Mouse (Mus musculus): ENCODE results near the gene BC003965. TPM values are rescaled to one million over a fixed set of nuclear protein-coding genes. Genes with fewer than 3 reads are reported as not detected.

The BC003965 gene
- polyA plus RNA-seq, 1 experiment: 12.2 TPM

GRCm38 (mm10) chr17:25165970-25166671 lies 18.2 kb upstream of the BC003965 start:
- no peak for DNase-seq
- no peaks in the 10 kb centered on the region for H3K4me1 ChIP-seq (ENCODE audit: control insufficient read depth, insufficient read depth, low read length)
- no peaks in the 10 kb centered on the region for H3K27me3 ChIP-seq (replicated peaks; ENCODE audit: control insufficient read depth, insufficient read depth, low read length)
- no peak overlapping the region for H3K27ac ChIP-seq (ENCODE audit: insufficient read depth, low read depth, low read length)
- H3K36me3 ChIP-seq (ENCODE audit: control insufficient read depth, insufficient read depth, low read length): no peaks in the 10 kb centered on the region
- no peak overlapping the region for H3K4me3 ChIP-seq (ENCODE audit: insufficient read depth, low read depth, low read length)
- WGBS: 40% methylated on average over 6 of the region's 6 CpGs
- TF ChIP-seq POLR2A (IDR thresholded peaks at IDR 0.05; ENCODE audit: low read depth, low read length) (no peak), CTCF (conservative IDR thresholded peaks at IDR 0.05; ENCODE audit: insufficient read depth, insufficient read length, low read depth, low read length) (no peak)

- Histone ChIP-seq H3K27me3 (replicated peaks; ENCODE audit: control insufficient read depth, insufficient read depth, low read length) (no peaks in the 10 kb centered on the region), H3K27ac (ENCODE audit: insufficient read depth, low read depth, low read length) (no peak overlapping the region), H3K4me3 (ENCODE audit: insufficient read depth, low read depth, low read length) (no peak overlapping the region), H3K36me3 (ENCODE audit: control insufficient read depth, insufficient read depth, low read length) (no peaks in the 10 kb centered on the region), H3K4me1 (ENCODE audit: control insufficient read depth, insufficient read depth, low read length) (no peaks in the 10 kb centered on the region)
- WGBS: 94% methylated on average over 2 of the region's 2 CpGs
- DNase-seq: no peak
- TF ChIP-seq POLR2A (IDR thresholded peaks at IDR 0.05; ENCODE audit: low read depth, low read length) (no peak), CTCF (conservative IDR thresholded peaks at IDR 0.05; ENCODE audit: insufficient read depth, insufficient read length, low read depth, low read length) (no peak)
Observed at GRCm38 (mm10) chr17:25169706-25170105, 14.6 kb upstream of the BC003965 start.

GRCm38 (mm10) chr17:25172558-25172957 lies 11.8 kb upstream of the BC003965 start:
- H3K4me1 ChIP-seq (ENCODE audit: control insufficient read depth, insufficient read depth, low read length): no peaks in the 10 kb centered on the region
- no peak overlapping the region for H3K27ac ChIP-seq (ENCODE audit: insufficient read depth, low read depth, low read length)
- 95% methylated on average over 3 of the region's 3 CpGs for WGBS
- no peak overlapping the region for H3K4me3 ChIP-seq (ENCODE audit: insufficient read depth, low read depth, low read length)
- no peak for TF ChIP-seq CTCF (conservative IDR thresholded peaks at IDR 0.05; ENCODE audit: insufficient read depth, insufficient read length, low read depth, low read length)
- no peak for TF ChIP-seq POLR2A (IDR thresholded peaks at IDR 0.05; ENCODE audit: low read depth, low read length)
- H3K27me3 ChIP-seq (replicated peaks; ENCODE audit: control insufficient read depth, insufficient read depth, low read length): no peaks in the 10 kb centered on the region
- no peaks in the 10 kb centered on the region for H3K36me3 ChIP-seq (ENCODE audit: control insufficient read depth, insufficient read depth, low read length)
- no peak for DNase-seq

- no peak for TF ChIP-seq POLR2A (IDR thresholded peaks at IDR 0.05; ENCODE audit: low read depth, low read length)
- TF ChIP-seq CTCF (conservative IDR thresholded peaks at IDR 0.05; ENCODE audit: insufficient read depth, insufficient read length, low read depth, low read length): no peak
- H3K27me3 ChIP-seq (replicated peaks; ENCODE audit: control insufficient read depth, insufficient read depth, low read length): no peaks in the 10 kb centered on the region
- DNase-seq: no peak
- H3K4me1 ChIP-seq (ENCODE audit: control insufficient read depth, insufficient read depth, low read length): no peaks in the 10 kb centered on the region
- H3K36me3 ChIP-seq (ENCODE audit: control insufficient read depth, insufficient read depth, low read length): no peaks in the 10 kb centered on the region
- 66% methylated on average over 9 of the region's 9 CpGs for WGBS
- no peak within 1 kb of the TSS for H3K4me3 ChIP-seq (ENCODE audit: insufficient read depth, low read depth, low read length)
- no peak within 1 kb of the TSS for H3K27ac ChIP-seq (ENCODE audit: insufficient read depth, low read depth, low read length)
Observed at GRCm38 (mm10) chr17:25175411-25175810, 8.9 kb upstream of the BC003965 start, which contains the start of gene Gm38655. Gene Gm38655 (minus strand): TSS chr17:25175471.

- TF ChIP-seq POLR2A (IDR thresholded peaks at IDR 0.05; ENCODE audit: low read depth, low read length): no peak
- TF ChIP-seq CTCF (conservative IDR thresholded peaks at IDR 0.05; ENCODE audit: insufficient read depth, insufficient read length, low read depth, low read length): no peak; the same call in 1 of the 2 replicates
- H3K4me1 ChIP-seq (ENCODE audit: control insufficient read depth, insufficient read depth, low read length): peaks cover 3% of the 10 kb centered on the region; the same call in 1 of the 2 replicates
- no peak overlapping the region for H3K4me3 ChIP-seq (ENCODE audit: insufficient read depth, low read depth, low read length)
Observed at GRCm38 (mm10) chr17:25183232-25183631, 1.1 kb upstream of the BC003965 start.

GRCm38 (mm10) chr17:25184961-25185360 lies 607 bp downstream of the BC003965 start:
- 6% methylated on average over 17 of the region's 17 CpGs for WGBS
- DNase-seq: no peak
- H3K27me3 ChIP-seq (replicated peaks; ENCODE audit: control insufficient read depth, insufficient read depth, low read length): no peaks in the 10 kb centered on the region
- H3K4me3 ChIP-seq (ENCODE audit: insufficient read depth, low read depth, low read length): peak overlapping the region; percentile 62
- no peak overlapping the region for H3K27ac ChIP-seq (ENCODE audit: insufficient read depth, low read depth, low read length)
- TF ChIP-seq CTCF (conservative IDR thresholded peaks at IDR 0.05; ENCODE audit: insufficient read depth, insufficient read length, low read depth, low read length) (no peak), POLR2A (IDR thresholded peaks at IDR 0.05; ENCODE audit: low read depth, low read length) (no peak)
- H3K36me3 ChIP-seq (ENCODE audit: control insufficient read depth, insufficient read depth, low read length): no peaks in the 10 kb centered on the region
- peaks cover 3% of the 10 kb centered on the region; the same call in 1 of the 2 replicates for H3K4me1 ChIP-seq (ENCODE audit: control insufficient read depth, insufficient read depth, low read length)

More at GRCm38 (mm10) chr17:25183232-25183631, 1.1 kb upstream of the BC003965 start:
- Histone ChIP-seq H3K36me3 (ENCODE audit: control insufficient read depth, insufficient read depth, low read length) (no peaks in the 10 kb centered on the region), H3K27ac (ENCODE audit: insufficient read depth, low read depth, low read length) (no peak overlapping the region), H3K27me3 (replicated peaks; ENCODE audit: control insufficient read depth, insufficient read depth, low read length) (no peaks in the 10 kb centered on the region)
- peak; percentile 8 for DNase-seq

GRCm38 (mm10) chr17:25187784-25188149 lies 3.4 kb downstream of the BC003965 start:
- Histone ChIP-seq H3K4me1 (ENCODE audit: control insufficient read depth, insufficient read depth, low read length) (peaks cover 3% of the 10 kb centered on the region; the same call in 1 of the 2 replicates), H3K27me3 (replicated peaks; ENCODE audit: control insufficient read depth, insufficient read depth, low read length) (no peaks in the 10 kb centered on the region), H3K4me3 (ENCODE audit: insufficient read depth, low read depth, low read length) (peak overlapping the region; percentile 83), H3K36me3 (ENCODE audit: control insufficient read depth, insufficient read depth, low read length) (no peaks in the 10 kb centered on the region), H3K27ac (ENCODE audit: insufficient read depth, low read depth, low read length) (peak overlapping the region; percentile 4; the same call in 1 of the 2 replicates)
- TF ChIP-seq CTCF (conservative IDR thresholded peaks at IDR 0.05; ENCODE audit: insufficient read depth, insufficient read length, low read depth, low read length) (no peak), POLR2A (IDR thresholded peaks at IDR 0.05; ENCODE audit: low read depth, low read length) (no peak)
- 7% methylated on average over 11 of the region's 11 CpGs for WGBS
- no peak for DNase-seq

All from kidney, adult 2 months (tissue).